Mouse (Mus musculus) frontal cortex, postnatal 14 days (tissue): ENCODE results near the gene Mindy1.
"Not testable (repeated sequence)": the region's sequence is repeated elsewhere in the genome, so short reads cannot be mapped to it uniquely, and the experiment has no call there.

ENCODE experiments used
- DNase-seq, 2 experiments: peaks; one replicate each; pipeline ENCODE4 v3.0.0; 2022; ENCODE audit warnings: low spot score in 2 of 2

Mindy1 gene

GRCm38 (mm10) chr3:95319701-95320625 is 38.8 kb downstream of the Mindy1 start:
- DNase-seq: no peak

- no peak for DNase-seq
These were observed 42.3 kb downstream of the Mindy1 start for GRCm38 (mm10) chr3:95323429-95323828.

GRCm38 (mm10) chr3:95324454-95325144 is 43.5 kb downstream of the Mindy1 start:
- no peak for DNase-seq

- no peak for DNase-seq
These were observed 47.8 kb downstream of the Mindy1 start for GRCm38 (mm10) chr3:95328803-95329404.

- DNase-seq: no peak
These were observed 50.4 kb downstream of the Mindy1 start for GRCm38 (mm10) chr3:95331528-95331927.

GRCm38 (mm10) chr3:95337345-95337744 is 56.2 kb downstream of the Mindy1 start:
- no peak for DNase-seq

GRCm38 (mm10) chr3:95338251-95338650 is 57.1 kb downstream of the Mindy1 start:
- no peak for DNase-seq

GRCm38 (mm10) chr3:95343356-95344000 is 62.3 kb downstream of the Mindy1 start:
- not testable (repeated sequence) for DNase-seq
